Mouse (Mus musculus): Measurements from ENCODE around the gene Htra2.

Gene Htra2

GRCm38 (mm10) chr6:83070247-83070310 is 15.0 kb upstream of the Htra2 start, which contains the start of gene Tlx2:
TSS of gene Tlx2 (minus strand) at chr6:83070293.
- no peak for DNase-seq (ENCODE audit: low spot score)

- DNase-seq (ENCODE audit: low spot score), result no peak
Measured at GRCm38 (mm10) chr6:83069488-83070246, 14.6 kb upstream of the Htra2 start.

- no peak for DNase-seq (ENCODE audit: low spot score)
Measured at GRCm38 (mm10) chr6:83068706-83069487, 13.8 kb upstream of the Htra2 start.

- DNase-seq (ENCODE audit: low spot score), result no peak
Measured at GRCm38 (mm10) chr6:83068221-83068620, 13.1 kb upstream of the Htra2 start.

- no peak for DNase-seq (ENCODE audit: low spot score)
Measured at GRCm38 (mm10) chr6:83066441-83066840, 11.4 kb upstream of the Htra2 start.

GRCm38 (mm10) chr6:83065995-83066394 is 10.9 kb upstream of the Htra2 start:
- no peak for DNase-seq (ENCODE audit: low spot score)

- DNase-seq (ENCODE audit: low spot score), result no peak
Measured at GRCm38 (mm10) chr6:83058725-83059124, 3.7 kb upstream of the Htra2 start.

- peak; percentile 67 for DNase-seq (ENCODE audit: low spot score)
Measured at GRCm38 (mm10) chr6:83057790-83058189, 2.7 kb upstream of the Htra2 start, which contains the start of gene Dqx1. TSS of gene Dqx1 (plus strand) at chr6:83057844.

GRCm38 (mm10) chr6:83054074-83054851 is 810 bp downstream of the Htra2 start, which contains the start of gene Aup1:
TSS of gene Aup1 (plus strand) at chr6:83054521.
- peak; percentile 96 for DNase-seq (ENCODE audit: low spot score)

- DNase-seq (ENCODE audit: low spot score), result no peak
Measured at GRCm38 (mm10) chr6:83053136-83053960, 1.7 kb downstream of the Htra2 start.

GRCm38 (mm10) chr6:83049367-83049766 is 5.7 kb downstream of the Htra2 start:
- DNase-seq (ENCODE audit: low spot score), result no peak

- DNase-seq (ENCODE audit: low spot score), result no peak
Measured at GRCm38 (mm10) chr6:83044742-83045141, 10.3 kb downstream of the Htra2 start.

- DNase-seq (ENCODE audit: low spot score), result no peak
Measured at GRCm38 (mm10) chr6:83043993-83044392, 11.1 kb downstream of the Htra2 start.

GRCm38 (mm10) chr6:83043561-83043960 is 11.5 kb downstream of the Htra2 start:
- no peak for DNase-seq (ENCODE audit: low spot score)

GRCm38 (mm10) chr6:83040601-83041000 is 14.5 kb downstream of the Htra2 start:
- DNase-seq (ENCODE audit: low spot score), result no peak

- peak; percentile 86 for DNase-seq (ENCODE audit: low spot score)
Measured at GRCm38 (mm10) chr6:83038496-83039012, 16.5 kb downstream of the Htra2 start.

- DNase-seq (ENCODE audit: low spot score), result no peak
Measured at GRCm38 (mm10) chr6:83037188-83037587, 17.9 kb downstream of the Htra2 start.

GRCm38 (mm10) chr6:83034463-83035055 is 20.5 kb downstream of the Htra2 start:
- DNase-seq (ENCODE audit: low spot score), result no peak

GRCm38 (mm10) chr6:83033249-83034185 is 21.6 kb downstream of the Htra2 start, which contains the start of the genes Dok1 and Loxl3:
TSS of gene Dok1 (minus strand) at chr6:83033471.
TSS of gene Loxl3 (plus strand) at chr6:83034173.
- DNase-seq (ENCODE audit: low spot score), result peak; percentile 80

- peak; percentile 50 for DNase-seq (ENCODE audit: low spot score)
Measured at GRCm38 (mm10) chr6:83032769-83033191, 22.3 kb downstream of the Htra2 start.
